Mouse (Mus musculus) spleen, postnatal 10 days (tissue): ENCODE measurements around the gene Acot2.
"Not testable (repeated sequence)": the region's sequence is repeated elsewhere in the genome, so short reads cannot be mapped to it uniquely, and the experiment has no call there.

Source experiments
- DNase-seq, 2 experiments: peaks; one replicate each; pipeline ENCODE4 v3.0.0; 2021 to 2022; ENCODE audit warnings: low spot score in 2 of 2

The Acot2 gene

DNA sequence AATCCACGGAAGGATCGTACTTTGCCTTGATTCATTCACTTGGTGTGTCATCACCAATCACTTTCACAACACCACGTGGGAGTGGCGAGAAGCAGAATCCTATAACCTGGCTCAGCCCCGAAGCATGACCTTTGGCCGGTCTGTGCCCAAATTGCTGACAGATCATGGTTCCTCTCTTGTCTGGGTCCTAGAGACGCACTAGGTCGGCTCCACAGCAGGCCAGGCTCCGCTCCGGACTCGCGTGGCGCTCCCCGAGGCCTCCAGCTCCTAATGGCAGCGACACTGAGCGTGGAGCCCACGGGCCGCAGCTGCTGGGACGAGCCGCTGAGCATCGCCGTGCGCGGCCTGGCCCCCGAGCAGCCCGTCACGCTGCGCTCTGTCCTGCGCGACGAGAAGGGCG is 50.6 kb downstream of the Acot2 start, which contains the start of gene Acot4:
Acot4 (plus strand) TSS at position 139 of the 400 bp plus-strand sequence.
- DNase-seq: not testable (repeated sequence)

DNA sequence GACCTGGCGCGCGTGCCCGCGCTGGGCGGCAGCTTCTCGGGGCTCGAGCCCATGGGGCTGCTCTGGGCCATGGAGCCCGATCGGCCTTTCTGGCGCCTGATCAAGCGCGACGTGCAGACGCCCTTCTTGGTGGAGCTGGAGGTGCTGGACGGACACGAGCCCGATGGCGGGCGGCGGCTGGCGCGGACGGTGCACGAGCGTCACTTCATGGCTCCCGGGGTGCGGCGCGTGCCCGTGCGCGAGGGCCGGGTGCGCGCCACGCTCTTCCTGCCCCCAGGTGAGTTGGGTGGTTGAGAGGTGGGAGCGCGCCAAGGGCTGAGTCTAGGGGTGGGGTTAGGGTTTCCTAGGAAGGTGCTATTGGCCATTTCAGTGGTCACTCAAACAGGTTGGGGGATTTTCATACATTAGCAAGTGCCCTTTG is 51.0 kb downstream of the Acot2 start, which contains the start of gene Gm49366:
Gm49366 (plus strand) TSS at position 245 of the 421 bp plus-strand sequence.
- peak in 1 of 2 experiments; percentile 16 for DNase-seq

- DNase-seq: no peak
These were observed 54.6 kb downstream of the Acot2 start for GRCm38 (mm10) chr12:84042248-84042647.
